Mouse (Mus musculus) olfactory bulb, adult 2 months (tissue): ENCODE results near the gene Traf2.

Source experiments
- CTCF ChIP-seq: fragments of 200-500 bp; IDR thresholded peaks from 2 replicates; pipeline ENCODE4 v1.5.1; 2012; ENCODE audit warnings: low read depth, mild to moderate bottlenecking, low read length, moderate library complexity; ENCODE audit not compliant: insufficient read depth
- POLR2A ChIP-seq: fragments of 200-500 bp; IDR thresholded peaks from 2 replicates; pipeline ENCODE4 v1.6.1; 2012; ENCODE audit warnings: mild to moderate bottlenecking, low read depth, low read length, moderate library complexity; ENCODE audit not compliant: insufficient read depth

DNA sequence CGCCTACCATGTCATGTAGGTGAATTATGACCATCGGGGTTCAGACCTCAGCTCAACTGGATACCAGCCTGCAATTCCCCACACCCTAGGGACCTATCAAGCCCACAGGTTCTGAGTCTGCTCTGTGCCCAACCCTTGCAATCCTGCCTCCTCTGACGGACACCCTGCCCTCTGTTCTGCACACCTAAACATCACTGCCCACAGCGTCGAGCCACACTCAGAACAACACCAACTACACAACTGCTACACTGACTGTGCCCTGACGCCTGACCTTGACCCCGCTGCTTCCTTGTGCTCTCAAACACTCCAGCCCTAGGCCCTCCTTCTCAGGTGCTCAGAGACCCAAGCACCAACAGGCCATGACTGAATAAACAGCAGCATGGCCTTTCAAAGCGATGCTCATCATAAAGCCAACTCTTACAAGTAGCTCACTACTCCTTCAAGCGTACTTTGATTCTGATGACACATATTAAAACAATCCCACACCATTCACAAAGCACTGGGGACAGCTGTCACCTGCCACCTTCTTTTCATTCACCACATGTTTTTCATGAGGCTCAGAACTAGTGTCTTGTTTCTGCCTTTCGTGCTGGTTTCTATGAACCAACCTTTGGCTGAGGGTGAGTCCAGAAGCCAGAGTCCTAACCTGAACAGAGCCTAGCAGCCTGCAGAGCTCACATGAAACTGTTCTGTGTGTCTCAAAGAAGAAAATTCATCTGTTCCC is 4.9 kb downstream of the Traf2 start:
- TF ChIP-seq POLR2A, result no peak
- TF ChIP-seq CTCF, result no peak
